Mouse (Mus musculus): ENCODE measurements at regions not wholly inside any gene's neighbourhood (a gene's known extent, or its start where the extent isn't known, plus 50 kb on each side); places are given as distances from the start of the nearest gene placed in this dataset.

- 6% methylated on average over 2 of the region's 2 CpGs for WGBS
- no peaks in the 10 kb centered on the region for H3K4me1 ChIP-seq (replicated peaks; ENCODE audit: control insufficient read depth, insufficient read depth, low read length)
- H3K4me2 ChIP-seq (ENCODE audit: low read depth, low read length), result no peak overlapping the region
- no peak overlapping the region for H3K4me3 ChIP-seq (ENCODE audit: low read length)
- no peak for ATAC-seq (ENCODE audit: low read depth)
- H3K27ac ChIP-seq (ENCODE audit: low read length), result no peak overlapping the region
- no peak overlapping the region for H3K9ac ChIP-seq (ENCODE audit: low read length)
- no peaks in the 10 kb centered on the region for H3K36me3 ChIP-seq (ENCODE audit: control insufficient read depth, insufficient read depth, low read length)
- no peaks in the 10 kb centered on the region for H3K27me3 ChIP-seq (ENCODE audit: control insufficient read depth, insufficient read depth, low read depth, low read length)
- H3K9me3 ChIP-seq (ENCODE audit: control insufficient read depth, low read length), result no peaks in the 10 kb centered on the region
These were observed 166.3 kb upstream of the 1700012A03Rik start for GRCm38 (mm10) chr6:31883726-31884125.

GRCm38 (mm10) chr6:31874616-31875015 lies 175.4 kb upstream of the 1700012A03Rik start:
- no peak overlapping the region for H3K4me3 ChIP-seq (ENCODE audit: low read length)
- WGBS, result 76% methylated on average over 6 of the region's 6 CpGs
- no peaks in the 10 kb centered on the region for H3K4me1 ChIP-seq (replicated peaks; ENCODE audit: control insufficient read depth, insufficient read depth, low read length)
- H3K27ac ChIP-seq (ENCODE audit: low read length), result no peak overlapping the region
- ATAC-seq (ENCODE audit: low read depth), result no peak
- H3K9me3 ChIP-seq (ENCODE audit: control insufficient read depth, low read length), result no peaks in the 10 kb centered on the region
- H3K9ac ChIP-seq (ENCODE audit: low read length), result no peak overlapping the region
- no peaks in the 10 kb centered on the region for H3K36me3 ChIP-seq (ENCODE audit: control insufficient read depth, insufficient read depth, low read length)
- no peak overlapping the region for H3K4me2 ChIP-seq (ENCODE audit: low read depth, low read length)
- no peaks in the 10 kb centered on the region for H3K27me3 ChIP-seq (ENCODE audit: control insufficient read depth, insufficient read depth, low read depth, low read length)

GRCm38 (mm10) chr6:31873911-31874310 lies 176.1 kb upstream of the 1700012A03Rik start:
- Histone ChIP-seq H3K27me3 (ENCODE audit: control insufficient read depth, insufficient read depth, low read depth, low read length) (no peaks in the 10 kb centered on the region), H3K4me3 (ENCODE audit: low read length) (no peak overlapping the region), H3K9me3 (ENCODE audit: control insufficient read depth, low read length) (no peaks in the 10 kb centered on the region), H3K4me1 (replicated peaks; ENCODE audit: control insufficient read depth, insufficient read depth, low read length) (no peaks in the 10 kb centered on the region), H3K4me2 (ENCODE audit: low read depth, low read length) (no peak overlapping the region), H3K27ac (ENCODE audit: low read length) (no peak overlapping the region), H3K36me3 (ENCODE audit: control insufficient read depth, insufficient read depth, low read length) (no peaks in the 10 kb centered on the region), H3K9ac (ENCODE audit: low read length) (no peak overlapping the region)
- WGBS, result 30% methylated on average over 1 of the region's 1 CpGs
- ATAC-seq (ENCODE audit: low read depth), result no peak

GRCm38 (mm10) chr6:31871766-31872165 lies 178.3 kb upstream of the 1700012A03Rik start:
- no peak for ATAC-seq (ENCODE audit: low read depth)
- H3K27me3 ChIP-seq (ENCODE audit: control insufficient read depth, insufficient read depth, low read depth, low read length), result no peaks in the 10 kb centered on the region
- no peak overlapping the region for H3K9ac ChIP-seq (ENCODE audit: low read length)
- no peaks in the 10 kb centered on the region for H3K9me3 ChIP-seq (ENCODE audit: control insufficient read depth, low read length)
- no peaks in the 10 kb centered on the region for H3K36me3 ChIP-seq (ENCODE audit: control insufficient read depth, insufficient read depth, low read length)
- H3K27ac ChIP-seq (ENCODE audit: low read length), result no peak overlapping the region
- WGBS, result 84% methylated on average over 3 of the region's 3 CpGs
- no peak overlapping the region for H3K4me3 ChIP-seq (ENCODE audit: low read length)
- no peak overlapping the region for H3K4me2 ChIP-seq (ENCODE audit: low read depth, low read length)
- no peaks in the 10 kb centered on the region for H3K4me1 ChIP-seq (replicated peaks; ENCODE audit: control insufficient read depth, insufficient read depth, low read length)

GRCm38 (mm10) chr6:31861996-31862395 lies 188.1 kb upstream of the 1700012A03Rik start:
- Histone ChIP-seq H3K9me3 (ENCODE audit: control insufficient read depth, low read length) (no peaks in the 10 kb centered on the region), H3K4me3 (ENCODE audit: low read length) (no peak overlapping the region), H3K27me3 (ENCODE audit: control insufficient read depth, insufficient read depth, low read depth, low read length) (no peaks in the 10 kb centered on the region), H3K4me2 (ENCODE audit: low read depth, low read length) (no peak overlapping the region), H3K9ac (ENCODE audit: low read length) (no peak overlapping the region), H3K27ac (ENCODE audit: low read length) (no peak overlapping the region), H3K4me1 (replicated peaks; ENCODE audit: control insufficient read depth, insufficient read depth, low read length) (no peaks in the 10 kb centered on the region), H3K36me3 (ENCODE audit: control insufficient read depth, insufficient read depth, low read length) (no peaks in the 10 kb centered on the region)
- ATAC-seq (ENCODE audit: low read depth), result no peak
- 30% methylated on average over 7 of the region's 7 CpGs for WGBS

- no peak overlapping the region for H3K4me3 ChIP-seq (ENCODE audit: low read length)
- no peak for ATAC-seq (ENCODE audit: low read depth)
- no peak overlapping the region for H3K9ac ChIP-seq (ENCODE audit: low read length)
- no peaks in the 10 kb centered on the region for H3K27me3 ChIP-seq (ENCODE audit: control insufficient read depth, insufficient read depth, low read depth, low read length)
- 78% methylated on average over 3 of the region's 3 CpGs for WGBS
- no peak overlapping the region for H3K4me2 ChIP-seq (ENCODE audit: low read depth, low read length)
- no peak overlapping the region for H3K27ac ChIP-seq (ENCODE audit: low read length)
- no peaks in the 10 kb centered on the region for H3K9me3 ChIP-seq (ENCODE audit: control insufficient read depth, low read length)
- H3K36me3 ChIP-seq (ENCODE audit: control insufficient read depth, insufficient read depth, low read length), result no peaks in the 10 kb centered on the region
- no peaks in the 10 kb centered on the region for H3K4me1 ChIP-seq (replicated peaks; ENCODE audit: control insufficient read depth, insufficient read depth, low read length)
These were observed 190.4 kb upstream of the 1700012A03Rik start for GRCm38 (mm10) chr6:31859621-31860020.

GRCm38 (mm10) chr6:31854261-31854660 lies 195.8 kb upstream of the 1700012A03Rik start:
- H3K36me3 ChIP-seq (ENCODE audit: control insufficient read depth, insufficient read depth, low read length), result no peaks in the 10 kb centered on the region
- H3K4me2 ChIP-seq (ENCODE audit: low read depth, low read length), result no peak overlapping the region
- no peak overlapping the region for H3K4me3 ChIP-seq (ENCODE audit: low read length)
- H3K9ac ChIP-seq (ENCODE audit: low read length), result no peak overlapping the region
- ATAC-seq (ENCODE audit: low read depth), result no peak
- no peak overlapping the region for H3K27ac ChIP-seq (ENCODE audit: low read length)
- H3K27me3 ChIP-seq (ENCODE audit: control insufficient read depth, insufficient read depth, low read depth, low read length), result no peaks in the 10 kb centered on the region
- H3K4me1 ChIP-seq (replicated peaks; ENCODE audit: control insufficient read depth, insufficient read depth, low read length), result no peaks in the 10 kb centered on the region
- H3K9me3 ChIP-seq (ENCODE audit: control insufficient read depth, low read length), result no peaks in the 10 kb centered on the region
- 93% methylated on average over 14 of the region's 16 CpGs for whole genome bisulfite sequencing

GRCm38 (mm10) chr6:31846319-31846718 lies 203.7 kb upstream of the 1700012A03Rik start:
- no peak overlapping the region for H3K9ac ChIP-seq (ENCODE audit: low read length)
- H3K4me2 ChIP-seq (ENCODE audit: low read depth, low read length), result no peak overlapping the region
- H3K27ac ChIP-seq (ENCODE audit: low read length), result no peak overlapping the region
- no peaks in the 10 kb centered on the region for H3K9me3 ChIP-seq (ENCODE audit: control insufficient read depth, low read length)
- H3K27me3 ChIP-seq (ENCODE audit: control insufficient read depth, insufficient read depth, low read depth, low read length), result no peaks in the 10 kb centered on the region
- no peak overlapping the region for H3K4me3 ChIP-seq (ENCODE audit: low read length)
- H3K4me1 ChIP-seq (replicated peaks; ENCODE audit: control insufficient read depth, insufficient read depth, low read length), result no peaks in the 10 kb centered on the region
- WGBS, result 85% methylated on average over 9 of the region's 9 CpGs
- ATAC-seq (ENCODE audit: low read depth), result no peak
- H3K36me3 ChIP-seq (ENCODE audit: control insufficient read depth, insufficient read depth, low read length), result no peaks in the 10 kb centered on the region

GRCm38 (mm10) chr6:31845671-31846070 lies 204.4 kb upstream of the 1700012A03Rik start:
- no peak for ATAC-seq (ENCODE audit: low read depth)
- H3K9me3 ChIP-seq (ENCODE audit: control insufficient read depth, low read length), result no peaks in the 10 kb centered on the region
- no peaks in the 10 kb centered on the region for H3K36me3 ChIP-seq (ENCODE audit: control insufficient read depth, insufficient read depth, low read length)
- no peaks in the 10 kb centered on the region for H3K27me3 ChIP-seq (ENCODE audit: control insufficient read depth, insufficient read depth, low read depth, low read length)
- no peaks in the 10 kb centered on the region for H3K4me1 ChIP-seq (replicated peaks; ENCODE audit: control insufficient read depth, insufficient read depth, low read length)
- H3K9ac ChIP-seq (ENCODE audit: low read length), result no peak overlapping the region
- no peak overlapping the region for H3K27ac ChIP-seq (ENCODE audit: low read length)
- WGBS, result 80% methylated on average over 5 of the region's 5 CpGs
- H3K4me3 ChIP-seq (ENCODE audit: low read length), result no peak overlapping the region
- H3K4me2 ChIP-seq (ENCODE audit: low read depth, low read length), result no peak overlapping the region

- ATAC-seq (ENCODE audit: low read depth), result no peak
- H3K4me3 ChIP-seq (ENCODE audit: low read length), result no peak overlapping the region
- H3K9ac ChIP-seq (ENCODE audit: low read length), result no peak overlapping the region
- no peak overlapping the region for H3K4me2 ChIP-seq (ENCODE audit: low read depth, low read length)
- H3K4me1 ChIP-seq (replicated peaks; ENCODE audit: control insufficient read depth, insufficient read depth, low read length), result no peaks in the 10 kb centered on the region
- no peaks in the 10 kb centered on the region for H3K27me3 ChIP-seq (ENCODE audit: control insufficient read depth, insufficient read depth, low read depth, low read length)
- no peak overlapping the region for H3K27ac ChIP-seq (ENCODE audit: low read length)
- no peaks in the 10 kb centered on the region for H3K9me3 ChIP-seq (ENCODE audit: control insufficient read depth, low read length)
- WGBS, result 87% methylated on average over 4 of the region's 4 CpGs
- H3K36me3 ChIP-seq (ENCODE audit: control insufficient read depth, insufficient read depth, low read length), result no peaks in the 10 kb centered on the region
These were observed 209.4 kb upstream of the 1700012A03Rik start for GRCm38 (mm10) chr6:31840621-31841020.
